Mouse (Mus musculus): ENCODE results near the gene Zfp13. TPM values are rescaled to one million over a fixed set of nuclear protein-coding genes. Genes with fewer than 3 reads are reported as not detected.
A peak's percentile ranks its signal among the peaks of the same experiment; 100 is the strongest.
"Not testable (repeated sequence)": the region's sequence is repeated elsewhere in the genome, so short reads cannot be mapped to it uniquely, and the experiment has no call there.

The Zfp13 gene
- polyA plus RNA-seq, 1 experiment from 2014 or later: 21.2 TPM

DNA sequence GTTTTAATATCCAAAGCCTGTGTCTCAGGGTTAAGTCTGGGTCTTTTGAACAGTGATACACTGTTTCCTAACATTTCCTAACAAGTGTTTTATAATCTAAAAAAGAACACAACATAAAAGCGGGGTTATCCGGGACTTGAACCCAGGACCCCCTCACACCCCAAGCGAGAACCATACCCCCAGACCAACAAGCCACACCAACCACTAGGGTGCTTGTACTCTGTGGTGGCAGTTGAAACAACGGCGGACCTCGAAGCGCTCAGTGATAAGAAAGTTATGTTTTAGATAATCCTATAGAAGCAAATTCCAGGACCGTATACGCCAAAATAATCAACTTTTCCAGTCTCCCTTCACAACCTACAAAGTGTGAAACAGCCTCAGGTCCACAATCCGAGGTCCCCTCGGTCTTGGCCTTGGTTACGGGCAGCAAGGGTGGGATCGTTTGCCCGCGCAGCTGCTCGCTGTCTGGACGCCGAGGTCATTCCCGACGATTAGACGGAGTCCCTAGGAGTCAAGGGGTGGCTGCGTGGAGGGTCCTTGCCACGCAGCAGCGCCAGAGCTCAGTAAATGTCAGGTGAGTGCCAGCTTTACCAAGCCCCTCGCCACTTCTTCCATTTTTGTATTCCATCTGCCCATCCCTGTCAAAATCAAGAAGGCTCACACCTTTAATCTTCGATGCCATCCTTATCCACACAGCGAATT lies 61.6 kb downstream of the Zfp13 start:
- no peaks in the 10 kb centered on the region for H3K36me3 ChIP-seq (ENCODE audit: poor library complexity, severe bottlenecking)
- peaks cover 62% of the 10 kb centered on the region for H3K27me3 ChIP-seq
- H3K9me3 ChIP-seq (replicated peaks): no peaks in the 10 kb centered on the region
- ATAC-seq: no peak
- WGBS: 4% methylated on average over 27 of the region's 27 CpGs
- H3K4me3 ChIP-seq: peak overlapping the region; percentile 27
- H3K4me1 ChIP-seq: peaks cover 20% of the 10 kb centered on the region
- H3K4me2 ChIP-seq: peak overlapping the region; percentile 50
- peak overlapping the region; percentile 40; the same call in 1 of the 2 replicates for H3K9ac ChIP-seq
- H3K27ac ChIP-seq: no peak overlapping the region

DNA sequence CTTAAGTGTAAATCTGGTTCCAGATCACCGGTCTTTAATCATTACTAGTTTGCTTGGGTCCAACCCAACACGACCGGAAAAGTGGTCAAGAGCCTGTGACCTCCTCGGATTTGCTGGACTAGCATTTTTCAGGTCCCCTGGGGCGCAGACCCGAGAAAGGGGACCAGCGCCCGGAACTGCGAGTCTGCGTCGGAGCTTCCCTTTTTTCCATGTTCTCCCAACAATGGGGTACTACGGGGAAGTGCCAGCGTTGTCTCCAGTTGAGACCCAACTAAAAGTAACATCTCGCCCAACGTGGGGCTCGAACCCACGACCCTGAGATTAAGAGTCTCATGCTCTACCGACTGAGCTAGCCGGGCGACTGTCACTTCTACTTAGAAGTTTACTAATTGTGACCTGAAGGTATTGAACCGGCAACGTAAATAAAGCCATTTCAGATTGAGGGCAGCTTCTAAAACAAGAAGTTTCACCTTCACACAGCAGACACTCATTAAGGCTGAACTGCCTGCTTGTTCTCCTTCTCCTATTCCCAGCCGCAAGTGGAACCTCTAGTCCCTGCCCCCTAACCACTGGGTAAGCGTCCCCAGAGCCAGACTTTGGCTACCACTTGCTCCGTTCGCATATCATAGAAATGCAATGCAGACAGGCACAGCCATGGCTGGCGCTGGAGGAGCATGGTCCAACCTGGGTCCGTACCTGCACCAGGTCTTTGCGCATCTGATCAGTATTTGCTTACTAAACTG lies 64.1 kb downstream of the Zfp13 start:
- H3K4me1 ChIP-seq: peaks cover 12% of the 10 kb centered on the region
- H3K9me3 ChIP-seq (replicated peaks); H3K4me3 ChIP-seq; H3K9ac ChIP-seq; ATAC-seq; H3K27ac ChIP-seq; H3K36me3 ChIP-seq (ENCODE audit: poor library complexity, severe bottlenecking): not testable (repeated sequence)
- H3K4me2 ChIP-seq: 0 out of 2 replicates have a peak overlapping the region, but pooled peaks have one; percentile 7
- peaks cover 51% of the 10 kb centered on the region for H3K27me3 ChIP-seq
- 2% methylated on average over 13 of the region's 29 CpGs for WGBS

DNA sequence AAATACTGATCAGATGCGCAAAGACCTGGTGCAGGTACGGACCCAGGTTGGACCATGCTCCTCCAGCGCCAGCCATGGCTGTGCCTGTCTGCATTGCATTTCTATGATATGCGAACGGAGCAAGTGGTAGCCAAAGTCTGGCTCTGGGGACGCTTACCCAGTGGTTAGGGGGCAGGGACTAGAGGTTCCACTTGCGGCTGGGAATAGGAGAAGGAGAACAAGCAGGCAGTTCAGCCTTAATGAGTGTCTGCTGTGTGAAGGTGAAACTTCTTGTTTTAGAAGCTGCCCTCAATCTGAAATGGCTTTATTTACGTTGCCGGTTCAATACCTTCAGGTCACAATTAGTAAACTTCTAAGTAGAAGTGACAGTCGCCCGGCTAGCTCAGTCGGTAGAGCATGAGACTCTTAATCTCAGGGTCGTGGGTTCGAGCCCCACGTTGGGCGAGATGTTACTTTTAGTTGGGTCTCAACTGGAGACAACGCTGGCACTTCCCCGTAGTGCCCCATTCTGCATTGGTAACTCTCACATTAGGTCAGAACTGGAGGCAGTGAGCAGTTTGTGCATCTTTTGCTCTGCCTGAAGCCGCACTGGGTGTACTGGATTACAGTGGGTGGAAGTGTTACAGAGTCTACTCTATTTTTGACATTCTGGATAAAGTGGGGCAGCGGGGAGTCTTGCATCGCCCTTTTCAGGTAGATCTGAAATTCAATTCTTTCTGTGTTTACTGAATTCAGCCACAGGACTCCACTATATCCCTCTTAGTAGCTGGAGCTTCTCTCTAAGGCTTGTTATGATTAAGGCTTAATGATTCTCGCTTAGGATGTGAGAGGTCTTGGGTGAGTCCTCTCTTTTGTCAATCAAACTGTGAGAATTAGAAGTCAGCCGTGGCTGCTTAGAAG lies 65.4 kb downstream of the Zfp13 start:
- WGBS: 4% methylated on average over 11 of the region's 23 CpGs
- not testable (repeated sequence) for H3K9me3 ChIP-seq (replicated peaks); ATAC-seq; H3K4me2 ChIP-seq; H3K36me3 ChIP-seq (ENCODE audit: poor library complexity, severe bottlenecking); H3K27ac ChIP-seq; H3K4me3 ChIP-seq; H3K9ac ChIP-seq
- peaks cover 38% of the 10 kb centered on the region for H3K27me3 ChIP-seq
- H3K4me1 ChIP-seq: peaks cover 12% of the 10 kb centered on the region

DNA sequence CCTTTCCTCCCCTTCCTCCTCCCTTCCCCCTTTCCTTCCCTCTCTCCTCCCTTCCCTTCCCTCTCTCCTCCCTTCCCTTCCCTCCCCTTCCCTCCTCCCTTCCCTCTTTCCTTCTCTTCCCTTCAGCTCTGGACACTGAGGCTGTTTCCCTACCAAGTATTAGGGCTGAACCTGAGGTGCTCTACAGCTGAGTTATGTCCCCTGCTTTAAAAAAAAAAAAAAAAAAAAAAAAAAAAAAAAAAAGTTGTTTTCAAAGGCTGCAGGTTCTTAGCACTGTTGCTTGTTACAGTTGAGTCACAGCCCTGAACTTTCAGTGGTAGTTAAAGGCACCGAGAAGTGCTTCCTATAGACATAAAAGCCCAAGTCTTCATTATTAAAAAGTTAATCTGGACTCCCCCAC lies 67.9 kb downstream of the Zfp13 start:
- not testable (repeated sequence) for H3K4me1 ChIP-seq; H3K27ac ChIP-seq; H3K4me2 ChIP-seq; H3K36me3 ChIP-seq (ENCODE audit: poor library complexity, severe bottlenecking); ATAC-seq; H3K4me3 ChIP-seq; H3K9ac ChIP-seq; H3K9me3 ChIP-seq (replicated peaks)
- H3K27me3 ChIP-seq: peaks cover 16% of the 10 kb centered on the region
- WGBS: 23% methylated on average over 1 of the region's 1 CpGs

Other genes starting within 250 kb of the Zfp13 start
- gene Vmn2r116, start 214.9 kb downstream of the Zfp13 start, polyA plus RNA-seq (2015; fragmentation: Nextera tagmentation; extraction: Ambion mirVana): not detected in 2 replicates
- gene Vmn2r117, start 119.8 kb downstream of the Zfp13 start, polyA plus RNA-seq (2015; fragmentation: Nextera tagmentation; extraction: Ambion mirVana): not detected in 2 replicates
- 20.7 and 22.4 TPM in 2 replicates for gene Zfp213, start 35.2 kb downstream of the Zfp13 start, polyA plus RNA-seq (2015; fragmentation: Nextera tagmentation; extraction: Ambion mirVana)
- 0.24 TPM in 1 of 2 replicates, not detected in the other for gene Zscan10, start 1.4 kb upstream of the Zfp13 start, polyA plus RNA-seq (2015; fragmentation: Nextera tagmentation; extraction: Ambion mirVana)
- gene Mmp25, start 45.8 kb upstream of the Zfp13 start, polyA plus RNA-seq (2015; fragmentation: Nextera tagmentation; extraction: Ambion mirVana): 0.81 and 0.87 TPM in 2 replicates
- 0.14 and 0.35 TPM in 2 replicates for gene Bicdl2, start 61.0 kb upstream of the Zfp13 start, polyA plus RNA-seq (2015; fragmentation: Nextera tagmentation; extraction: Ambion mirVana)
- gene Hcfc1r1, start 74.1 kb upstream of the Zfp13 start, polyA plus RNA-seq (2015; fragmentation: Nextera tagmentation; extraction: Ambion mirVana): 56.8 and 60.3 TPM in 2 replicates
- gene Thoc6, start 74.4 kb upstream of the Zfp13 start, polyA plus RNA-seq (2015; fragmentation: Nextera tagmentation; extraction: Ambion mirVana): 45.3 and 47.4 TPM in 2 replicates
- 3.8 and 5.5 TPM in 2 replicates for gene Tnfrsf12a, start 78.0 kb upstream of the Zfp13 start, polyA plus RNA-seq (2015; fragmentation: Nextera tagmentation; extraction: Ambion mirVana)
- gene Cldn6, start 79.8 kb upstream of the Zfp13 start, polyA plus RNA-seq (2015; fragmentation: Nextera tagmentation; extraction: Ambion mirVana): 0.30 and 0.50 TPM in 2 replicates
- 2.0 and 3.3 TPM in 2 replicates for gene Cldn9, start 84.5 kb upstream of the Zfp13 start, polyA plus RNA-seq (2015; fragmentation: Nextera tagmentation; extraction: Ambion mirVana)
- not detected in 2 replicates for gene 1520401A03Rik, start 123.3 kb upstream of the Zfp13 start, polyA plus RNA-seq (2015; fragmentation: Nextera tagmentation; extraction: Ambion mirVana)
- 36.7 and 41.0 TPM in 2 replicates for gene Pkmyt1, start 126.8 kb upstream of the Zfp13 start, polyA plus RNA-seq (2015; fragmentation: Nextera tagmentation; extraction: Ambion mirVana)
- 29.8 and 32.7 TPM in 2 replicates for gene Paqr4, start 141.4 kb upstream of the Zfp13 start, polyA plus RNA-seq (2015; fragmentation: Nextera tagmentation; extraction: Ambion mirVana)
- gene Kremen2, start 146.3 kb upstream of the Zfp13 start, polyA plus RNA-seq (2015; fragmentation: Nextera tagmentation; extraction: Ambion mirVana): 0.24 and 0.37 TPM in 2 replicates
- gene Flywch1, start 172.1 kb upstream of the Zfp13 start, polyA plus RNA-seq (2015; fragmentation: Nextera tagmentation; extraction: Ambion mirVana): 165 and 176 TPM in 2 replicates
- gene Flywch2, start 186.6 kb upstream of the Zfp13 start, polyA plus RNA-seq (2015; fragmentation: Nextera tagmentation; extraction: Ambion mirVana): 34.3 and 40.1 TPM in 2 replicates
- 605 and 611 TPM in 2 replicates for gene Srrm2, start 191.0 kb upstream of the Zfp13 start, polyA plus RNA-seq (2015; fragmentation: Nextera tagmentation; extraction: Ambion mirVana)
- 1,249 and 1,327 TPM in 2 replicates for gene Elob, start 229.6 kb upstream of the Zfp13 start, polyA plus RNA-seq (2015; fragmentation: Nextera tagmentation; extraction: Ambion mirVana)
- gene Prss33, start 236.6 kb upstream of the Zfp13 start, polyA plus RNA-seq (2015; fragmentation: Nextera tagmentation; extraction: Ambion mirVana): not detected in 2 replicates
- not detected in 2 replicates for gene Prss32, start 244.4 kb upstream of the Zfp13 start, polyA plus RNA-seq (2015; fragmentation: Nextera tagmentation; extraction: Ambion mirVana)
- 1.2 and 1.3 TPM in 2 replicates for gene Prss41, start 244.7 kb upstream of the Zfp13 start, polyA plus RNA-seq (2015; fragmentation: Nextera tagmentation; extraction: Ambion mirVana)

Data from forebrain, embryonic 13.5 days (tissue).